Mouse (Mus musculus) lung, adult 2 months (tissue): ENCODE data around the gene Siae.

Experiments
- CTCF ChIP-seq: fragments of 200-500 bp; IDR thresholded peaks from 2 replicates; pipeline ENCODE4 v1.5.1; 2011; ENCODE audit warnings: mild to moderate bottlenecking, low read length, control low read depth; ENCODE audit not compliant: insufficient read depth
- POLR2A ChIP-seq: fragments of 200-500 bp; IDR thresholded peaks from 2 replicates; pipeline ENCODE4 v1.6.1; 2011; ENCODE audit warnings: low read depth, mild to moderate bottlenecking, control low read depth, low read length, borderline replicate concordance; ENCODE audit errors: extremely low read depth

DNA sequence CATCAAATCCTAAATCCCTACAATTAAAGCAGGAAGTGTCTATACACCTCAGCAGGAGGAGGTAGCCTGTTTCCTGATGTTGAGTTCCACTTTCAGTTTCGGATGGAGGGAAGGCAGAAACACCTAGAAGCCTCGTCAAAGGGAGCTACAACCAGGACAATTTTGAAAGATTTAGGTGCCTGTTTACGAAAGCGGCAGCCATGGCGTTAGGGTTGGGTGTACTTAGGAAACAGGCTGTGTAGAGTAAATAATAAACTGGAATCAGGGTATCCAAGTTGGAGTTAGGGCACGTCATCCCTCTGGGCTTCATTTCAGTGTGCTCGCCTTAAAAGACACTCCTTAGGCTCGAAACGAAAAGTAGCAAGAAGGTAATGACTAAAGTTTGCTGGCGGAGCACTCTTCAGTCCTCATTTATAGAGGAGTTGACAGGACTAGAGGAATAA, 101.0 kb downstream of the Siae start:
- TF ChIP-seq POLR2A (no peak), CTCF (no peak)
